Mouse (Mus musculus) bone marrow macrophage, adult 2 months (primary cell): Measurements from ENCODE around the gene Grip1.

Experiments used
- CTCF ChIP-seq: IDR thresholded peaks from 2 replicates; pipeline ENCODE4 v1.5.1; 2012; ENCODE audit warnings: low read depth, mild to moderate bottlenecking, low read length, moderate library complexity
- POLR2A ChIP-seq: IDR thresholded peaks from 2 replicates; pipeline ENCODE4 v1.6.1; 2012; ENCODE audit warnings: mild to moderate bottlenecking, low read depth, low read length, borderline replicate concordance

- TF ChIP-seq POLR2A (no peak), CTCF (no peak)
Measured at GRCm38 (mm10) chr10:119534852-119535251, 81.2 kb downstream of the Grip1 start.
